Mouse (Mus musculus): ENCODE results near the gene Espl1. TPM values are rescaled to one million over a fixed set of nuclear protein-coding genes. Genes with fewer than 3 reads are reported as not detected.
A peak's percentile ranks its signal among the peaks of the same experiment; 100 is the strongest.
"Not testable (repeated sequence)": the region's sequence is repeated elsewhere in the genome, so short reads cannot be mapped to it uniquely, and the experiment has no call there.

The Espl1 gene
- polyA plus RNA-seq, 1 experiment from 2014 or later, result 40.9 TPM

DNA sequence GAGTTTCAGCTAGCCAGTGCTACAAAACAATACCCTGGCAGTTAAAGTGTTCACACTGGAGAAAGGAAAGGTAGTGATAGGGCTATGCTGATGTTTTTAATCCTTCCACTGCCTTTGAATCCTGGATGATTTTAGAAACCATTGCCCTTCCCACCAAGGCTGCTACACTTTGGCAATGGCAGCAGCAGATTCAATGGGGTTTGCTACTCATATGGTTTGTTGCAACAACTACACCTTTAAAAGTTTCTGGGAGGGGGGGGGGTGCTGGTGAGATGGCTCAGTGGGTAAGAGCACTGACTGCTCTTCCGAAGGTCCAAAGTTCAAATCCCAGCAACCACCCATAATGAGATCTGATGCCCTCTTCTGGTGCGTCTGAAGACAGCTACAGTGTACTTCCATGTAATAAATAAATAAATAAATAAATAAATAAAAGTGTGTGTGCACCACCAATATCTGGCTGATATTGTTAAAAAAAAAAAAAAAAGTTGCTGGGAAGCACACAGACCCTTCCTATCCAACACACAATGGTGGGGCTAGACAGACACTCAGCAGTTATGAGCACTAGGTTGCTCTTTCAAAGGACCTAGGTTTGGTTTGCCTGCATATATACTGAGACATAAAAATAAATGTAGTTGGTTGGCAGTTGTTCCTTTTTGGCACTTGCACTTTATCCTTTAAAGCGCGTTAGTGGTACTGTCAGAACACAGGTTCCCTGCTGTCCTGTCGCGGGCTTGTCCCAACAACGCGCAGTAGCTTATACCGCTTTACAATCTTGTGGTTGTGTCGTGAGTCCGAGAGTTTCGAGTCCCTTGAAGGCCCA is 28.8 kb downstream of the Espl1 start:
- peaks cover 63% of the 10 kb centered on the region for H3K36me3 ChIP-seq
- H3K9me3 ChIP-seq, result no peaks in the 10 kb centered on the region
- no peak overlapping the region for H3K27ac ChIP-seq
- no peaks in the 10 kb centered on the region for H3K27me3 ChIP-seq (ENCODE audit: insufficient read depth, poor library complexity, severe bottlenecking)
- 68% methylated on average over 12 of the region's 12 CpGs for WGBS
- H3K4me3 ChIP-seq, result peak overlapping the region; percentile 4
- DNase-seq (ENCODE audit: low spot score), result no peak
- H3K4me1 ChIP-seq, result peaks cover 8% of the 10 kb centered on the region; the same call in 1 of the 2 replicates

DNA sequence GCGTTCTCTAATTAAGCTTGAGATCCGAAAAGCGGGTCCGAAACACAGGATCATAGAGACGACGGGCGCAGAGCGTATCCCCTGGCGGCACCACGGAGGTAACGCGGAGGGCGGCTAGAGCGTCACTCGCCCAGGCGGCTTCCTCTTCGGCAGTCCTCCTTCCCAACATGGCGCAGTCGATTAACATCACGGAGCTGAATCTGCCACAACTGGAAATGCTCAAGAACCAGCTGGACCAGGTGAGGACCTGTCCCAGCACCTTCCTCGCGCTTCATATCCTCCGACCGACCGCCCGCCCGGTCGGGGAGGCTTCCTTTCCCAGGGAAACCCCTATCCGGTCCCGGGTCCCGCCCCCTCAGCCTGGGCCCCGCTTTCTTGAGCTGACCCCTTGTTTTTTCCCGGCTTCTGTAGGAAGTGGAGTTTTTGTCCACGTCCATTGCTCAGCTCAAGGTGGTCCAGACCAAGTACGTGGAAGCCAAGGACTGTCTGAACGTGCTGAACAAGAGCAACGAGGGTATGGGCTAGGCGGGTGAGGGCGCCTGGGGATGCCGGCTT is 30.0 kb downstream of the Espl1 start, which contains the start of gene Pfdn5:
TSS of gene Pfdn5 (plus strand) at position 95 of the 555 bp plus-strand sequence.
- H3K9me3 ChIP-seq, result no peaks in the 10 kb centered on the region
- H3K4me1 ChIP-seq, result peaks cover 8% of the 10 kb centered on the region; the same call in 1 of the 2 replicates
- peak within 1 kb of the TSS; percentile 75 for H3K4me3 ChIP-seq
- peak within 1 kb of the TSS; percentile 94 for H3K27ac ChIP-seq
- no peaks in the 10 kb centered on the region for H3K27me3 ChIP-seq (ENCODE audit: insufficient read depth, poor library complexity, severe bottlenecking)
- under 1% methylated on average over 40 of the region's 40 CpGs for WGBS
- DNase-seq (ENCODE audit: low spot score), result peak; percentile 91
- peaks cover 60% of the 10 kb centered on the region for H3K36me3 ChIP-seq

- H3K9me3 ChIP-seq, result no peaks in the 10 kb centered on the region
- H3K4me1 ChIP-seq, result peaks cover 12% of the 10 kb centered on the region
- H3K4me3 ChIP-seq, result peak overlapping the region; percentile 75
- WGBS, result 61% methylated on average over 8 of the region's 8 CpGs
- DNase-seq (ENCODE audit: low spot score), result no peak
- H3K27ac ChIP-seq, result 0 out of 2 replicates have a peak overlapping the region, but pooled peaks have one; percentile 94
- no peaks in the 10 kb centered on the region for H3K27me3 ChIP-seq (ENCODE audit: insufficient read depth, poor library complexity, severe bottlenecking)
- H3K36me3 ChIP-seq, result peaks cover 52% of the 10 kb centered on the region
These were observed 30.8 kb downstream of the Espl1 start for GRCm38 (mm10) chr15:102326892-102327291.

DNA sequence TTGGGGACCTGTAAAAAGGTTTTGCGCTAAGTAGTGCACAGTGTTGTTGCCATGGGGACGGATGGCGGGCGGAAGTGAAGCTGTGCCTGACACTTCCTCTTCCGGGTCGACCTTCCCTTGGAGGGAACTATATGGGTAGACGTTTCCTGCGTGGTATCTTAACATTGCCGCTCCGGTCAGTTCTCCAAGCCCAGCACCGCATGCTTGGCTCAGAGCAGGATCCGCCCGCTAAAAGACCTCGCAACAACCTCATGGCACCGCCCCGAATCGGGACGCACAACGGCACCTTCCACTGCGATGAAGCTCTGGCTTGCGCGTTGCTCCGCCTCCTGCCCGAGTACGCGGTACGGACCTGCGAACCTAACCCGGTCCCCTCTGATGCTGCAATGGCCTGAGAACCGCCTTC is 35.5 kb downstream of the Espl1 start, which contains the start of gene Myg1:
TSS of gene Myg1 (plus strand) at position 100 of the 406 bp plus-strand sequence.
- peaks cover 62% of the 10 kb centered on the region for H3K36me3 ChIP-seq
- no peaks in the 10 kb centered on the region for H3K9me3 ChIP-seq
- peaks cover 27% of the 10 kb centered on the region for H3K4me1 ChIP-seq
- WGBS, result under 1% methylated on average over 30 of the region's 30 CpGs
- H3K27ac ChIP-seq, result peak within 1 kb of the TSS; percentile 86
- H3K27me3 ChIP-seq (ENCODE audit: insufficient read depth, poor library complexity, severe bottlenecking), result no peaks in the 10 kb centered on the region
- peak; percentile 95 for DNase-seq (ENCODE audit: low spot score)
- peak within 1 kb of the TSS; percentile 79 for H3K4me3 ChIP-seq

- no peak overlapping the region for H3K27ac ChIP-seq
- DNase-seq (ENCODE audit: low spot score), result no peak
These were observed 39.2 kb downstream of the Espl1 start for GRCm38 (mm10) chr15:102335254-102335653.

GRCm38 (mm10) chr15:102335925-102336324 is 39.9 kb downstream of the Espl1 start:
- 92% methylated on average over 5 of the region's 5 CpGs for WGBS
- not testable (repeated sequence) for DNase-seq (ENCODE audit: low spot score)

More at GRCm38 (mm10) chr15:102335254-102335653, 39.2 kb downstream of the Espl1 start:
- Histone ChIP-seq H3K27me3 (ENCODE audit: insufficient read depth, poor library complexity, severe bottlenecking) (no peaks in the 10 kb centered on the region), H3K4me1 (peaks cover 19% of the 10 kb centered on the region), H3K4me3 (no peak overlapping the region), H3K36me3 (peaks cover 77% of the 10 kb centered on the region), H3K9me3 (no peaks in the 10 kb centered on the region)
- 85% methylated on average over 8 of the region's 8 CpGs for WGBS

GRCm38 (mm10) chr15:102336946-102337345 is 40.9 kb downstream of the Espl1 start:
- Histone ChIP-seq H3K4me1 (peaks cover 14% of the 10 kb centered on the region), H3K4me3 (no peak overlapping the region), H3K9me3 (no peaks in the 10 kb centered on the region), H3K27ac (no peak overlapping the region), H3K27me3 (ENCODE audit: insufficient read depth, poor library complexity, severe bottlenecking) (no peaks in the 10 kb centered on the region), H3K36me3 (peaks cover 76% of the 10 kb centered on the region)
- no peak for DNase-seq (ENCODE audit: low spot score)
- WGBS, result 84% methylated on average over 4 of the region's 4 CpGs

More at GRCm38 (mm10) chr15:102335925-102336324, 39.9 kb downstream of the Espl1 start:
- H3K36me3 ChIP-seq, result peaks cover 76% of the 10 kb centered on the region
- not testable (repeated sequence) for H3K4me3 ChIP-seq; H3K27ac ChIP-seq; H3K27me3 ChIP-seq (ENCODE audit: insufficient read depth, poor library complexity, severe bottlenecking); H3K9me3 ChIP-seq
- H3K4me1 ChIP-seq, result peaks cover 19% of the 10 kb centered on the region

DNA sequence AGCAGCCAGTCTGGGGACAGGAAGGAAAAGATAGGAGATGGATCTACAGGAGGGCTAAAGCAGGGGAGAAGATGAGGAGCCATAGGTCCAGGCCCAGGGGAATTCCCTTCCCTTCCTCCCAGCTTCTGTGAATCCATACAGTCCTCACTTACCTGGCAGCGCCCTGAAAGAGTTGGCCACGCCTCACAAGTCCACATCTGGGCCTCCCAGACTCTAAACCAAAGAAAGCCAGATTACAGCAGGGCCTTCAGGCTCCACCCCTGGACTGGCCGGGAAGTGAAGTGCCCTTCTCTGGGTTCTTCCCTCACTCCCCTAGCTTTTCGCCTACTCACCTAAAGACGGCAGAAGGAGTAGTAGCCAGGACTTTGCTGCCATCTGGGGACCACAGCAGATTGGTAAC is 43.5 kb downstream of the Espl1 start:
- 64% methylated on average over 5 of the region's 5 CpGs for WGBS

GRCm38 (mm10) chr15:102341580-102341979 is 45.5 kb downstream of the Espl1 start:
- H3K4me3 ChIP-seq, result no peak overlapping the region
- H3K27ac ChIP-seq, result no peak overlapping the region
- no peak for DNase-seq (ENCODE audit: low spot score)
- WGBS, result 2% methylated on average over 1 of the region's 1 CpGs
- no peaks in the 10 kb centered on the region for H3K4me1 ChIP-seq
- H3K36me3 ChIP-seq, result peaks cover 70% of the 10 kb centered on the region
- H3K9me3 ChIP-seq, result no peaks in the 10 kb centered on the region
- no peaks in the 10 kb centered on the region for H3K27me3 ChIP-seq (ENCODE audit: insufficient read depth, poor library complexity, severe bottlenecking)

More for the DNA sequence above, 43.5 kb downstream of the Espl1 start:
- no peak overlapping the region for H3K27ac ChIP-seq
- H3K36me3 ChIP-seq, result peaks cover 67% of the 10 kb centered on the region
- no peaks in the 10 kb centered on the region for H3K4me1 ChIP-seq
- no peak for DNase-seq (ENCODE audit: low spot score)
- no peaks in the 10 kb centered on the region for H3K9me3 ChIP-seq
- no peak overlapping the region for H3K4me3 ChIP-seq
- no peaks in the 10 kb centered on the region for H3K27me3 ChIP-seq (ENCODE audit: insufficient read depth, poor library complexity, severe bottlenecking)

DNA sequence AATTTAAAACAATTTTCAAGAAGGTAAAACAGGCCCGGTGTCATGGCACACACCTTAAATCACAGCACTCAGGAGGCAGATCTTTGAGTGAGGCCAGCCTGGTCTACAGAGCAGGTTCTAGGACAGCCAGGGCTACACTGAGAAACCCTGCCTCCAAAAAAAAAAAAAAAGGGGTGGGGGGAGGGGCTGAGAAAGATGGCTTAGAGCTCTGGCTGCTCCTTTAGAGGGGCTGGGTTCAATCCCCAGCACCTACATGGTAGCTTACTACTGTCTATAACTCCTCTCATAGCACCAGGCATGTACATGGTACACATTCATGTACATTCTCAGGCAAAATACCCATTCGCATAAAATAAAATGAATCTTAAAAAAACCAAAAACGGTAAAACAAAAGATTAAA is 48.4 kb downstream of the Espl1 start:
- no peaks in the 10 kb centered on the region for H3K27me3 ChIP-seq (ENCODE audit: insufficient read depth, poor library complexity, severe bottlenecking)
- DNase-seq (ENCODE audit: low spot score), result no peak
- H3K4me1 ChIP-seq, result peaks cover under 1% of the 10 kb centered on the region; the same call in 1 of the 2 replicates
- WGBS, result 88% methylated on average over 3 of the region's 3 CpGs
- H3K4me3 ChIP-seq, result no peak overlapping the region
- H3K36me3 ChIP-seq, result peaks cover 57% of the 10 kb centered on the region
- H3K9me3 ChIP-seq, result no peaks in the 10 kb centered on the region
- H3K27ac ChIP-seq, result no peak overlapping the region

DNA sequence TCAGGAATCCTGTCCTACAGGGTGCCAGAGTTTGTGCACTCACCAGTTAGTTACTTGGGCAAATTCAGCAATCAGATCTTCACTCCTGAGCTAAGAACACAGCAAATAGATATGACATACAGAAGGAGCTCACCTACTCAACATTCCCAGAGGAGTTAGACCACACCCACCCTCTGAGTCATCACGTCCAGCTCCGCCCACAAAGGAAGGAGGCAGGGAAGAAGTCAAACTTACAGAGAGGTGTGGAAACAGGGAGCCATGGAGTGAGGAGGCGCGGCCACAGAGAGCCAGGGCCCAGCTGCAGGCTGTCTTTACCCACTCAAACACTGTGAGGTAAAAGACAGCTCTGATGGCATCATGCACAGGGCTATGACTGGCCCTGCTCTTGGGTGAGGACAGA is 50.4 kb downstream of the Espl1 start:
- Histone ChIP-seq H3K4me3 (no peak overlapping the region), H3K36me3 (peaks cover 46% of the 10 kb centered on the region), H3K4me1 (peaks cover 10% of the 10 kb centered on the region), H3K27ac (no peak overlapping the region), H3K27me3 (ENCODE audit: insufficient read depth, poor library complexity, severe bottlenecking) (no peaks in the 10 kb centered on the region), H3K9me3 (no peaks in the 10 kb centered on the region)
- DNase-seq (ENCODE audit: low spot score), result no peak
- WGBS, result 77% methylated on average over 4 of the region's 4 CpGs

GRCm38 (mm10) chr15:102350138-102350941 is 54.3 kb downstream of the Espl1 start, which contains the start of gene Aaas:
Aaas (minus strand) TSS chr15:102350771.
- DNase-seq (ENCODE audit: low spot score), result peak; percentile 97
- Histone ChIP-seq H3K4me3 (peak within 1 kb of the TSS; percentile 92), H3K27ac (peak within 1 kb of the TSS; percentile 91), H3K27me3 (ENCODE audit: insufficient read depth, poor library complexity, severe bottlenecking) (no peaks in the 10 kb centered on the region), H3K36me3 (peaks cover 28% of the 10 kb centered on the region), H3K9me3 (no peaks in the 10 kb centered on the region), H3K4me1 (peaks cover 17% of the 10 kb centered on the region)
- WGBS, result under 1% methylated on average over 56 of the region's 56 CpGs

Measured in heart, embryonic 10.5 days (tissue).